Mouse (Mus musculus): ENCODE measurements around the gene Yeats2.
"Not testable (repeated sequence)": the region's sequence is repeated elsewhere in the genome, so short reads cannot be mapped to it uniquely, and the experiment has no call there.

Yeats2 gene

DNA sequence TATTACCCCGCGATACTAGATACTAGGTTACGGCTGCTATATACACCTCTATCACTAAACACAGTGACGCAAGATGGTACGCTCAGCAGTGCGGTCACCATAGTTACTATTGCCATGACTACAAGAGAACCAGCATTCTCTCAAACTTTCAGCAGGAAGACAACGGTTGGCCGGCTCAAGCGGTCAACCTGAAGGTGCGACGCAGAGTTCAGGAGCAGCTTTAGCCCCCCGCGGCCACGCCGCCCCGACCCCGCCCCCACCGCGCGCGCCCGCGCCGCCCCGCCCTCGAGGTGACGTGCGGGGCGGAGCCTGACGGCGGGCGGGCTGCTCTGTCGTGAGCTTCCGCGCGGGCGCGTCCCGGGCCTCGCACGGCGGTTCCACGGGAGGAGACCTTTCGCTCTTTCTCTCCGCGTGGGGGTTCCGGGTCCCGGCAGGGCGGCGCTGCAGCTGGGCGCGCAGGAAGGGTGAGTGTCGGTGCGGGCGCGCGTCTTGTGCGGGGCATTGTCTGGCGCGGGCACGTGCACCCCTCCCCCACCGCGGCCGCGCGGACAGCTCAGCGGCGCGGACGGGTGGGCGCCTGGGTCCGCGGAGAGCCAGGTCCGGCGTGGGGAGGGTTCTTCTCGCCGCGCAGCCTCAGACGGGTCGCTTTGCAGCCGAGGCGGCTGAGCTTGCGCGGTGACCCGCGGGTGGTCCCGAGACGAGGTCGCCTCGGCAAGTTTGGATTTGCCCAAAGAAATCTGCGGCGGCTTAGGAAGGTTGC is at the start of gene Yeats2:
Gene Yeats2 (plus strand): TSS at position 292 of the 760 bp plus-strand sequence.
- DNase-seq (ENCODE audit: low spot score), result peak; percentile 78

GRCm38 (mm10) chr16:20095966-20096365 is 44.9 kb upstream of the Yeats2 start:
- DNase-seq (ENCODE audit: low spot score), result no peak

DNA sequence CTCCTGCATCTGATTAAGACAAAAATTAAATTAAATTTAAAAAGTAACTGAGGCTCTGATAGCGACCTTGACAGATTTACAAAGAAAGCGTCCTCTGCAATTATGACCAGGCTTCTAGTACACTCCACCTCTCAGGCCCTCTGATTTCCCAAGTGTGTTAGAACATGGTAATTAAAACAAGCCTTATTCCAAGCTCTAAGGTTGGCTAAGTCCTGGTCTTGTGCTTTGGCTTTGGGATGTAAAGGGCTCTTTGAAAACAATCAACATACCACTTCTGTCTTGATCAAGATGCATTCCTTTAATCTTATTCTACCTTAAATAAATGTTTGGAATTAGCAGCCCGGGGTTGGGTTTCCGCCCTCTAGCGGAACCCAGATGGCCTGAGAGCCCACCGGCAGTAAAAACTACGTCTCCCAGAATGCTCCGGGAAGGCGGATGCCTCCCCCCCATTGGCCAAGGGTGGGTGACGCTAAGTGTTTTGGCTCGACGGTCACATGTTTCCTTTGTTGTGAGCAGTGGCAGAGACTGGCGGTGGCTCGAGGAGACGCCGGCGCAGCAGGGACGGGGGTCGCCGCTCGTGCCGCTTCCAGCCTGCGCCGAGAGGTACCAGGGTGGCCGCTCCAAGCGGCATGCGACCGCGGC is 43.7 kb upstream of the Yeats2 start, which contains the start of gene Klhl24:
Gene Klhl24 (plus strand): TSS at position 474 of the 642 bp plus-strand sequence.
- peak; percentile 83 for DNase-seq (ENCODE audit: low spot score)

DNA sequence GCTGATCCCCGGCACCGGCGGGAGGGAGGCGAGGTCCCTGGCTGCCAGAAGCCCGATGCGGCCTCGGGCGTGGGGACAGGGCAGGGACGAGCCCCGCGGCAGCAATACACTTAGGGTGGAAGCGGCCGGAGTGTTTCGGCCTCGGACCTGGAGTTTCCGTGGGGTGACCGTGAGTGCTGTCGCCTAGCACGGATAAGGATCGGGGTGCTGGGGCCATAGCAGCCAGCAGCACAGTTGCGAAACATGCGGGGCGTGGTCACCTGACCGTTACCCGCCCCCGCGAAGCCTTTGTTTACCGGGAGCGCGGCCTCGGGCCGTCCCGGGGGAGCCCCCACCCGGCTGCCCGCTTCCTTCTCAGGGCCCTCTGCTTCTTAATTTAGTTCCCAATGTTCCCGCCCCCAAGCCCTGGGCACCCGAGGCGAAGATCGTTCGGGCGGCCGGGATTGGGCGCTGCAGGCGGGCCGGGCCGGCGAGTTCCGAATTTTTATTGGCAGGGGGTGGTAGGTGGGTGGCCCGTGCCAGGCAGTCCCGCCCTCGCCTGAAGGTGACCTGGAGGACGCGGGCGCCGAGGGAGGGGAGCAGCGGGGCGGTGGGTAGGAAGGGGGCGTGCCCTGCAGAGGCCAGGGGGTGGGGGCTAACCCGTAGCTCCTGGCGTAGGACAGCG is 43.0 kb upstream of the Yeats2 start:
- peak; percentile 89 for DNase-seq (ENCODE audit: low spot score)

DNA sequence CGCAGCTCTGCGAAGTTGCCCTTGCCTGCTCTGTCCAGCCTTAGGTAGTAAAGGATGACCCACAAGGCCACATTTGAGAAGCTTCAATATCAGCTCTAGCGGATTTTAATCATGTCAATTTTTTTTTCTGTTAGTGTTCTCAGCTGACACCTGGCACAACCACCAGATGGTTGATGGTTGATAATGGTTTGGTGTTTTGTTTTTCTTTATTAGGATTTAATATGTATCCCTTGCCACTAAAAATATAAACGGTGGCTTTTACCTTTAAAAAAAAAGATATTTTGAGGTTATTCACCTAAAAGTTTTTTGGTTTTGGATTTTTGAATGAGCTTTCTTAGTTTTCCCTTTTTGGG is 42.5 kb upstream of the Yeats2 start:
- no peak for DNase-seq (ENCODE audit: low spot score)

DNA sequence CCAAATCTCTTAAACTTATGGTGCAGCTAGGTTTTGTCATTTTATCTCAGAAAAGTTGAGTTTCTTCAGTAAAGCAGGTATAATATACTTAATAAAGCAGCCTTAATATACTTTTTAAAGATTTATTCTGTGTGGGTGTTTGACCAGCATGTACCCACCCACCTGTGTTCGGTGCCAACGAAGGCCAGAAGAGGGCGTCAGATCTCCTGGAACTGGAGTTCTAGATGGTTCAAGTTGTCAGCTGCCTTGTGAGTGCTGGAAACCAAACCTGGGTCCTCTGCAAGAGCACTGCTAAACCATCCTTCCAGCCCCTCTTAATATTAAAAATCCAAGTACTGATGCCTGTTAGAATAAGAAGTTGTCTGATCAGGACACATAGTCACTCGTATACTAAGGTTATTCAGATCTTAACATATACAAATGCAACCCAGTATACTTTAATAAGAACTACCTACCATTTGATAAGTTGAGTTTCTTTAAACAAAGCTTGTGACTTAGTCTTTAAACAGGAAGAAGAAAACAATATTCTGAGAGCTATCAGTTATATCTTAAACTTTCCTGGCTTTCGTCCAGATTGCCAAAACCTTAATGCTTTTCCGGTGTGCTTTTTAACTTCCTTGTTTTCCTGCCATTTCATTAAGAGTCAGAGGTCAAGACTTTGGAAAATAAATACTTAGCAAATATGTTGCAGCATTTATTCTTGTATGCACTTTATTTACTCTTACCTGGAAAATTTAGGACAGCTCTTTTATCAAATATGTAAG is 41.8 kb upstream of the Yeats2 start:
- DNase-seq (ENCODE audit: low spot score), result no peak

GRCm38 (mm10) chr16:20106996-20107395 is 33.9 kb upstream of the Yeats2 start:
- no peak for DNase-seq (ENCODE audit: low spot score)

GRCm38 (mm10) chr16:20108961-20109360 is 31.9 kb upstream of the Yeats2 start:
- DNase-seq (ENCODE audit: low spot score), result no peak

- no peak for DNase-seq (ENCODE audit: low spot score)
These were observed 28.2 kb upstream of the Yeats2 start for GRCm38 (mm10) chr16:20112649-20113048.

DNA sequence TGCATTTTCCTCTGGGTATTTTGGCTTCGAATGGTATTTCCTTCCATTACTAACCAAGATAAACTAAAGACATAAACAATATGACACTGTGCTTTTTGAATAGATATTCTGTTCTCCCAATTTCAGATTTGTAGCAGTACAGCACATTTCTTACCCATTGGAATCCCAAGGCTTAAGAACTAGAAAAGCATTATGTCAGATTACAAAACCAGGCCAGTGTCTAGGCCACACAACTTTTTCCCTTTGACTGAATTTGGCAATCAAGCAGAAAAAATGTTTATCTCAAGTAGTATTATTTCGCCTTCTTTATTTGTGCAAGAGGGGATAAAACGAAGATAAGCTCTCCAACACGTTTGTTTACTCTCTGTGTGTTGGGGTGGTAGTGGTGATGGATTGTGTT is 24.8 kb upstream of the Yeats2 start:
- DNase-seq (ENCODE audit: low spot score), result no peak

DNA sequence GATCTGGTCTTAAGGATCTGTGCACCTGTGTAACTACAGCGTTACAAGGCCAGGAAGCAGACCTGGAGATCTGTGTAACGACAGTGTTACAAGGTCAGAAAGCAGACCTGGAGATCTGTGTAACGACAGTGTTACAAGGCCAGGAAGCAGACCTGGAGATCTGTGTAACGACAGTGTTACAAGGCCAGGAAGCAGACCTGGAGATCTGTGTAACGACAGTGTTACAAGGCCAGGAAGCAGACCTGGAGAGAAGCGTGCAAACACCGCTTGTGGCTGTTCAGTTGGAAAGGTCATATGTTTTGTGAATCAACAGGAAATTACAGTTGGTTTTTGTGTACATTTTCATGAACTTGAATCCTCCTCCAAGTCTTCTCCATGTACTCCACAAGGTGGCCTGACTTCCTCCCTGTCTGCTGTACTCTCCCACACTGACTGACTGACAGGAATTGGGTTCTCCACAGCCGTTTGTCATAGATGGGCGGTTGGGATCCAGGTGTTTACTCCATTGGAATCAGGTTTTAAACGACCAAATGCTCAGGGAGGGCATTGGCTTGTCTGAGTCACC is 14.5 kb upstream of the Yeats2 start:
- DNase-seq (ENCODE audit: low spot score), result not testable (repeated sequence)

GRCm38 (mm10) chr16:20130397-20130796 is 10.5 kb upstream of the Yeats2 start:
- no peak for DNase-seq (ENCODE audit: low spot score)

DNA sequence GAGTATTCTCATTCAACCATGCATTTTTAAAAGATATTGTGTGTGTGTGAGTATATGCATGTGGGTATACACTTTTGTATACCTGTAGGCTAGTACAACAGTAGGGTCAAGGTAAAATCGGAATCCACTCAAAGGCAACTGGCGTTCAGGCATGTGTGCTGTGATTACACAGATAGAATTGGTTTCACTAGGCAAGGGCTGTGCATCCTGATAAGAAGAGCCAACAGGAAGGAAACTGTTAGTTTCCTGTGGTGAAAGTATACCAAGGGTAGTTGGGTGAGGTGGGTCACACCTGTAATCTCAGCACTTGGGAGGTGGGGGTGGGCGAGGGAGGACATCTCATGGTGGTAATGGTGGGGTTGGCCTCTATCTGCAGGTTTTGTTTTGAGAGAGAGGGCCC is 3.7 kb downstream of the Yeats2 start:
- no peak for DNase-seq (ENCODE audit: low spot score)

- no peak for DNase-seq (ENCODE audit: low spot score)
These were observed 11.1 kb downstream of the Yeats2 start for GRCm38 (mm10) chr16:20151991-20152390.

- no peak for DNase-seq (ENCODE audit: low spot score)
These were observed 12.9 kb downstream of the Yeats2 start for GRCm38 (mm10) chr16:20153742-20154141.

GRCm38 (mm10) chr16:20160130-20160529 is 19.3 kb downstream of the Yeats2 start:
- no peak for DNase-seq (ENCODE audit: low spot score)

GRCm38 (mm10) chr16:20169071-20169470 is 28.2 kb downstream of the Yeats2 start:
- no peak for DNase-seq (ENCODE audit: low spot score)

DNA sequence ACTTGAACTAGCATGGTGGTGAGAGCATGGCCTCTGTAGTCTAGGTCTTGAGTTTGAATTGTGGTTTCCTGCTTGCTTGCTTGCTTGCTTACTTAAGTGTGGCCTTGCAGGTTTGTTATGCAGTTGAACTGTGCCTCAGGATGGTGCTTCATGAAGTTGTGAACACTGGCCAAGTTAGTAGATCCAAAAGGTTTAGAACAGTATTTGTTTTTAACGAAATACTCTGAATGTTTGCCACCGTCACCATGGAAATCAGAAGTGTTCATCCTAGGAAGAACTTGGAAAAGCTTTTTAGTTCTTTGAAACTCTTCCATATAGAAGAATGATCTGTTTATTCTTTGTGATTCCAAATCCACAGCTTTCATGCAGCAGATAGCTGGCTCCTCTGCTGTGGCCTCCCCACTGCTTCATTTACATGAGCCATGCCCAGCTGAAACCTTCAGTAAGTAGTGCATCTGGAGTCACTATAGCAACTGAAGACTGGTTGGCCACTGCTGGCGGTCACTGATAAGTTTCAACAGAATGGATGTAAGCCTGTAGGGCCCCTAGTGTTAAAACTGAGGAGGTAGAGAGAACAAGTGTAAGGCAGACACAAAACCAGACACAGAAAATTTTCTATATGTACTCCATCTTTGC is 28.7 kb downstream of the Yeats2 start:
- no peak for DNase-seq (ENCODE audit: low spot score)

- DNase-seq (ENCODE audit: low spot score), result no peak
These were observed 38.7 kb downstream of the Yeats2 start for GRCm38 (mm10) chr16:20179406-20180175.

- no peak for DNase-seq (ENCODE audit: low spot score)
These were observed 44.5 kb downstream of the Yeats2 start for GRCm38 (mm10) chr16:20185368-20185767.

Measured in spleen, adult 12 weeks (tissue).